Mouse (Mus musculus) liver, adult (tissue): ENCODE data around the gene Lat2.

Experiments used
- GATA4 ChIP-seq: IDR thresholded peaks from 2 replicates; pipeline ENCODE4 v1.6.1; 2014; ENCODE audit warnings: mild to moderate bottlenecking, low read length; ENCODE audit not compliant: insufficient replicate concordance

Gene Lat2

GRCm38 (mm10) chr5:134584798-134585197 is 30.0 kb downstream of the Lat2 start:
- no peak for TF ChIP-seq GATA4

GRCm38 (mm10) chr5:134583884-134584213 is 31.0 kb downstream of the Lat2 start:
- TF ChIP-seq GATA4: no peak

- no peak for TF ChIP-seq GATA4
Measured at GRCm38 (mm10) chr5:134583006-134583883, 31.6 kb downstream of the Lat2 start.

GRCm38 (mm10) chr5:134582221-134582907 is 32.5 kb downstream of the Lat2 start:
- TF ChIP-seq GATA4: no peak

GRCm38 (mm10) chr5:134581146-134581545 is 33.7 kb downstream of the Lat2 start, which contains the start of gene Rfc2:
Gene Rfc2, plus strand, starts transcription at chr5:134581366.
- TF ChIP-seq GATA4: no peak

GRCm38 (mm10) chr5:134579135-134579534 is 35.7 kb downstream of the Lat2 start:
- TF ChIP-seq GATA4: no peak

GRCm38 (mm10) chr5:134577534-134577933 is 37.3 kb downstream of the Lat2 start:
- no peak for TF ChIP-seq GATA4

- no peak for TF ChIP-seq GATA4
Measured at GRCm38 (mm10) chr5:134576517-134577220, 38.2 kb downstream of the Lat2 start.

GRCm38 (mm10) chr5:134575833-134576232 is 39.0 kb downstream of the Lat2 start:
- no peak for TF ChIP-seq GATA4

GRCm38 (mm10) chr5:134572508-134573214 is 42.2 kb downstream of the Lat2 start:
- TF ChIP-seq GATA4: 0 out of 2 replicates have a peak, but pooled peaks have one; percentile 6

GRCm38 (mm10) chr5:134571730-134572507 is 42.9 kb downstream of the Lat2 start:
- no peak; the same call in 1 of the 2 replicates for TF ChIP-seq GATA4

- no peak for TF ChIP-seq GATA4
Measured at GRCm38 (mm10) chr5:134568964-134569491, 45.8 kb downstream of the Lat2 start.

GRCm38 (mm10) chr5:134568030-134568429 is 46.8 kb downstream of the Lat2 start:
- no peak for TF ChIP-seq GATA4

GRCm38 (mm10) chr5:134567445-134567844 is 47.4 kb downstream of the Lat2 start:
- no peak for TF ChIP-seq GATA4
